Mouse (Mus musculus) ZHBTc4 (cell line): ENCODE data around the gene Arhgap42.
A peak's percentile ranks its signal among the peaks of the same experiment; 100 is the strongest.

Source experiments
- DNase-seq: peaks from one replicate; pipeline ENCODE4 v3.0.0-alpha.2; 2011; ENCODE audit warnings: low read depth, low spot score

Gene Arhgap42

GRCm38 (mm10) chr9:9238438-9239391, at the start of gene Arhgap42:
Gene Arhgap42, minus strand, starts transcription at chr9:9239101.
- DNase-seq: peak; percentile 90

DNA sequence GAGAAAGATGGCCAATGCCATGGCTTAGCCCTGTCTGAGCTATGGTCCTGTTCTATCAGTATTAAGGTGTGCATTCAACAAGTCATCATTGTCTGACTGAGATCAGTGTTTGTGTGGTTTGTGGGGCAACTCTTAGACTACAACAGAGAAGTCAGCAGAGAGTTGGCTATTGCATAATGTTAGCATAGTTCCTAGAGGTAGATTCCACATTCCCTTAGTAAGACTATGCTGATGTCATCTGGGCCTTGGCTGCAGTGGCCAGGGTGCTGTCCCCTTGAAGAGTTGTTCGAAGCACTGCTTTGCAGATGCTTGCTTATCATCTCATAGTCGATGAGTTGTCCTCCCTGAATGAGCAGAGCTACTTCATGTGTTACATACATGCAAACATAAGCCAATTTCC, 49.2 kb upstream of the Arhgap42 start:
- DNase-seq: no peak

GRCm38 (mm10) chr9:9269305-9269704, 30.4 kb upstream of the Arhgap42 start:
- peak; percentile 96 for DNase-seq

- peak; percentile 82 for DNase-seq
These were observed 29.0 kb upstream of the Arhgap42 start for GRCm38 (mm10) chr9:9267606-9268601.

- no peak for DNase-seq
These were observed 24.6 kb upstream of the Arhgap42 start for GRCm38 (mm10) chr9:9263543-9263942.

GRCm38 (mm10) chr9:9262479-9262878, 23.6 kb upstream of the Arhgap42 start:
- no peak for DNase-seq

DNA sequence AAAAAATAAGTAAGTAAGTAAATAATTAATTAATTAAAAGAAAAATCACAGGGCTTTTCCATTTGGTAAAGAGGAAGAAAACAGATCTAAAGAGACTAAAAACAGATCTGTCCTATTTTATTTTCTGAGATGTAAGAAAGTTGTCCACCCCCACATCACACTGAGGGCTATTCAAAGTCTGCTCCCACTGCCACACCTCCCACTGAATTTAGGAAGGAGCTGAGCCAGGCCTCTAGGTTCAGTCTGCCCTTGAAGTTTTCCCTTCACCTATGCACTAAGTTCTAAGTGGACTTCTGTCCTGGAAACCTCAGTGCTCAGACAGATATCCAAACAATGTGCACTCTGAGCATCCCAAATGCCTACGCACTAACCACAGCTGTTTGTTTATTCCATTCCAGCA, 15.9 kb upstream of the Arhgap42 start:
- DNase-seq: no peak

- no peak for DNase-seq
These were observed 9.6 kb upstream of the Arhgap42 start for GRCm38 (mm10) chr9:9248529-9248928.

GRCm38 (mm10) chr9:9245994-9246393, 7.1 kb upstream of the Arhgap42 start:
- no peak for DNase-seq

DNA sequence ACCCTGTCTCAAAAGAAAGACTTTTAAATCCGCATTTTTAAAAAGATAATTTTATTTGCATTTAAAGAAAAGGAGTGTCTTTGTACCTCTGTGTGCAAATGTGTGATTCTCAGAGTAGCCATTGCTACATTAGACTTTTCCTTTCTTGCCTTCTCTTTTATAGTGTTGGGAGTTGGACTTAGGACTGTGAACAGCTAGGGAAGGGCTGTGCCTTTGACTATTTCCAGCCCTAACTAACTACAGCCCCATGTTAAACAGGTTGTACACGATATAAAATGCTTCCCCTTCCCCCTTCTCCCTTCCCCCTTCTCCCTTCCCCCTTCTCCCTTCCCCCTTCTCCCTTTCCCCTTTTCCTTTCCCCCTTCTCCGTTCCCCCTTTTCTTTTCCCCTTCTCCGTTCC, 4.9 kb upstream of the Arhgap42 start:
- no peak for DNase-seq

- no peak for DNase-seq
These were observed 2.4 kb upstream of the Arhgap42 start for GRCm38 (mm10) chr9:9241202-9241795.

- no peak for DNase-seq
These were observed 1.4 kb downstream of the Arhgap42 start for GRCm38 (mm10) chr9:9237511-9237910.

DNA sequence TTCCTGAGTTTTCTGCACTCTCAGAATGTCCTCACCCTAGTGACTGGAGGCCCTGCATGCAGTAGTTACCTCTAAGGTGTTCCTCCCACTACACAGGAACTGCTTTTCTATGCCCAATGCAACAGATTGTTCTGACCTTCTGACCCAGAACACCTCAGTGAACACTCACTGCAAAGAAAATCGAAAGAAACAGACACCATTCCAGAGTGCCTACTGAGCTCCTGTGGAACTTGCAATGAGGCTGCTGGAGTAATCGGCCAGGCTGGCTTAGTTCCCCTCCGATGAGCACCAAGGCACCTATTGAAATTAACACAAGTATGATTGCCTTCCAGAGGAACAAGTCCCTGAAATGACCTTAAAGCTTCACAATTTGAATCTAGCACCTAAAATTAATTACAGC, 9.2 kb downstream of the Arhgap42 start:
- DNase-seq: no peak

DNA sequence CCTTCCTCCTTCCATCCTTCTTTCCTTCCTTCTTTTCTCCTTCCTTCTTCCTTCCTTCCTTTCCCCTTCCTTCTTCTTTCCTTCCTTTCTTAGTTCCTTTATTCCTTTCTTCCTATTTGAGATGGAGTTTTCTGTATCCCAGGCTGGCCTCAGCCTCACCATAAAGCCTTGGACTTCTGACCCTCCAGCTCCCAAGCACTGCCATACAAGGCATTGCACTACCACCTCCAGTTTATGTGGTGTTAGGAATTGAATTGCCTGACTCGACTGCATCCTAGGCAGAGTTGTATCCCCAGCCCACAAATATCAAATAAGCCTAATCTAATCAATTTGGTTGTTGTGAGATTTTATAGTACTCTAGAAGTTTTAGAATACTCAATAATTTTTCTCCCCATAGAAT, 14.1 kb downstream of the Arhgap42 start:
- DNase-seq: no peak

GRCm38 (mm10) chr9:9223384-9223783, 15.5 kb downstream of the Arhgap42 start:
- DNase-seq: no peak

DNA sequence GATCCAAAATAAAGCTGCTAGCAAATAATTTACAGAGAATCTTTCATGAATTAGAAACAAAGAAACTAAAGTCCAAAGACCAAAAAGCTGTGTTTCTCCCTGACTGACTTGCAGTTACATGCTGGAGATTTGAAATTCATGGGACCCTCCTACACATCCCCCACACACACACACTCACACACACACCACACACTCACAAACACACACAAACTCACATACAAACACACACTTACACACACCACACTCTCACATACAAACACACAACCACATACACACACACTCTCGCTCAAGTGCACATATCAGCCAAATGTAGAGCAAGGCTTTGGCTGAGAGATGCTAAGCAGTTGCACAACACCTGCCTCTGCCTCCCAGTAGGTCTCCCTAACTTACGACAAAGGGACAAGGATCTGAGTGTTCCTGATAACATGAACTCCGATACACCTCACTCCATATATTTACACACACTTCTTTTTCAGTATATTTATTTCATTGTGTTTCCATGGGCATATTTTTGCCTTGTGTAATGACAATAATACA, 16.9 kb downstream of the Arhgap42 start:
- DNase-seq: no peak

GRCm38 (mm10) chr9:9221185-9221584, 17.7 kb downstream of the Arhgap42 start:
- no peak for DNase-seq

GRCm38 (mm10) chr9:9218301-9218700, 20.6 kb downstream of the Arhgap42 start:
- no peak for DNase-seq

- no peak for DNase-seq
These were observed 24.1 kb downstream of the Arhgap42 start for GRCm38 (mm10) chr9:9214849-9215248.

DNA sequence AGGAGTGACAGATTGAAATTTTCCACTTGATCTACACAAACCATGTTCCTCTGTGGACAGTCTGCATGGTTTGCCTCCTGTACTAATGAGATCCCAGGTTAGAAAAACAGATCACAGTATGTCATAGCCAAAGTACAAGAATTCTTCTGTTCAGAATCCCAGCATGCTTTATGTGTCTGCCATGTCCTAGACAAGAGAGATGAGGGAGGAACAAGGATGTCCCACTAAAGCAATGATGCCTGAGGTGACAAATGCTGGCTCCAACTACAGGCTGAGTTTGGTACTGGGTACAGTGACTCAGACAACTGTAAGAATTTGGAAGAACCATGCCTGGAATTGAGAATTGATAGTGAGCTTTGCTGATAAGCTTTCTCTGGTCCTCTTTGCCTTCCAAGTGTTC, 24.6 kb downstream of the Arhgap42 start:
- peak; percentile 14 for DNase-seq

DNA sequence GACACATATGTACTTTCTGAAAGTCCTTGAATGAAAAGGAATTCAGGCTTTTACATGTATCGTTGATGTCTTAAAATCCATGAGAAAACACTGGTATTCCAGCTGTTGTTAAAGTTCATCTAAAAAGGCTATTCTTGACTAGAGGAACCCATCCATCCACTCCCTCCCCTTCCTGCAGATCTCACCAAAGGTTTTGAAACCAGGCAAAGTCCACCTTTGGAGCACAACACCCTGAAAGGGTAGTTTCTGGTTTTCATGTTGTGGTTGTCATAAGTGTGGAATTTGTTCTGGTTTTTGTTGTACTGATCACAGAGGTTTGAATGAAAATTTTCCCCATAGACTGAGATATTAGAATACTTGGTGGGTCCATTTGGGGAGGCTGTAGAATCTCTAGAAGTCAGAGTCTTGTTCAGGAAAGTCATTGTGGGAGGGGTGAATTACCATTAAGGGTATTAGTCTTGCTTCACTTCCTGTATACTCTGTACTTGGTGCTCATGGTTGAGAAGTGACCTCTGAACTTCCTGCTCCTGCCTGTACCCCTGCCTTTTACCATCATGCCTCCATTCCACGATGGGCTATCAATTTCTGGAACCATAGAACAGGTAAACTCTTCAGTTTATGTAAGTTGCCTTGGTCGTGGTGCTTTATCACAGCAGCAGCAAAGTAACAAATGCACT, 27.4 kb downstream of the Arhgap42 start:
- DNase-seq: no peak
